Mouse (Mus musculus) adrenal gland (tissue): ENCODE measurements around the gene Eef1g.
"Not testable (repeated sequence)": the region's sequence is repeated elsewhere in the genome, so short reads cannot be mapped to it uniquely, and the experiment has no call there.

ENCODE experiments used
- intact Hi-C: fragments of 180-260 bp; cut with DNase I; formaldehyde crosslinking; loops from one replicate; pipeline ENCODE4 v1.15.1; 2025

The Eef1g gene

GRCm38 (mm10) chr19:8944062-8944461, 22.8 kb upstream of the Eef1g start:
- intact Hi-C loops: no loop called here

DNA sequence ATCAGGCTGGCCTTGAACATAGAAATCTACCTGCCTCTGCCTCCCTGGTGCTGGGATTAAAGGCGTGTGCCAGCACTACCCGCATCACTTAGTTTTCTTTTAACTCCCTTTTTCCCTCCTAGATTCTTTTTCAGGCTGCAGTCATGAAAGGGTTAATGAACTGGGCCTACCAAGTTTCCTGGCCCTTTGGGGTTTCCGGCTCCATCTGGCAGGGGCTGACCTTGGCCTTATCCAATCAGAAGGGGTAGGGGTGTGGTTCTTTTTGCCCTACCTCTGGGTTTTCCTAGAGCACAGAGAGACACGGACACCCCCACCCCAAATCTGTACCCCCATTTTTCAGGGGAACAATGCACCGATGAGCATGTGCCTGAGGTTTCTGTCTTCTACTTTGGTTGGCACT, 22.1 kb upstream of the Eef1g start:
- intact Hi-C loops: no loop called here

DNA sequence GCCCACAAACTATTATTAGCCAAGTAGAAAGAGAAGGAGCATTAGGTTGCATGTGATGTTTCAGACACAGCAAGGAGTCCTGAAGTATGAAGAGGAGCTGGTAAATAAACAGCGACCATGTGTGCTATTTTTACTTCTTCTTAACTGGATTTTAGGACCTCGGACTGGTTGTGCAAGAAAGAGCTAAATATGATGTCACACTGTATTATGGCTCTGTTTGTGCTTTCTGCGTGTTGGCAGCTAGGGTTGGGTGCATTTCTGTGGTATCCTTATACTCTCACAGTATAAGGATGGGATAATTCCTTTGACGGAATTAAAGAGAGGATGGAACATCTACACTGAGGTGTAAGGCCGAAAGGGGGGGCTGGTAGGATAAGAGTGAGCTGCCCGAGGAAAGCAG, 21.6 kb upstream of the Eef1g start:
- intact Hi-C loops: no loop called here

DNA sequence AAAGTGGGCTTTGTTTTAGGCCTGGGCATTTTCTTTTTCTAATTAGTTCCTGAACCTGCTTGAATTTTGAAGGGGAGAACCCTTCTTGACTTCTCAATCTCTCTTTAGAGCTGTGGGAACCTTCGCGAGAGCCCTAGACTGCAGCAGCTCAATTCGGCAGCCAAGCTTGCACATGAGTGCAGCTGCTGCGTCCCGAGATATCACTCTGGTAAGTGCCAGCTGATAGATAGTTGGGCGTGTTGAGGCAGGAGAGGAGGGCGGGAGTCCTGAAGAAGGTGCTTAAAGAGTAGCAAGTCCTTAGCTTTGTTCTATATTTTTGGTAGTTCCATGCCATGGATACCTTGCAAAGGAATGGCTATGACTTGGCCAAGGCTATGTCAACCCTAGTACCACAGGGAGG, 19.9 kb upstream of the Eef1g start:
- intact Hi-C loops: no loop called here

- intact Hi-C loops: loop anchor here (5.0 kb wide), 1 partner anchor 118 kb away; no protein-coding TSS in a partner anchor
Observed at GRCm38 (mm10) chr19:8950190-8950589, 16.7 kb upstream of the Eef1g start.

DNA sequence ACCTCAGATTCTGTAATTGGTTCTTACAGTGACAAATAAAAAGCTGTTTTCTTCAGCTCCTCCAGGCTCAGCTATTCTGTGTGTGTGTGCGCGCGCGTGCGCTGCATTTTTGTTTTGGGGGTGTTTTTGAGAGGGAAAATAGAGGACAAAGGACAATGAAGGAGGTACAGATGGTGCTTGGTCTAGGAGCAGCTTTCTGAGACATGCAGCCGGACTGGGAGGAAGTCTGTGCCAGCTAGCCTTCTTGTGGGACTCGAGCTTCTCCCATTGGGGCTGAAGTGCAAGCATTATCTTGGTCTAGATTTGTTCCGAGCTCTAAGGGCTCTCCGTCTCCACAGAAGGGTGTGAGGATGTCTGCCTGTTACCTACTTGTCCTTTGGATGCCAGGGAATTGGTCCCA, 14.6 kb upstream of the Eef1g start:
- intact Hi-C loops: loop anchor here (5.0 kb wide), 1 partner anchor 120 kb away; no protein-coding TSS in a partner anchor

DNA sequence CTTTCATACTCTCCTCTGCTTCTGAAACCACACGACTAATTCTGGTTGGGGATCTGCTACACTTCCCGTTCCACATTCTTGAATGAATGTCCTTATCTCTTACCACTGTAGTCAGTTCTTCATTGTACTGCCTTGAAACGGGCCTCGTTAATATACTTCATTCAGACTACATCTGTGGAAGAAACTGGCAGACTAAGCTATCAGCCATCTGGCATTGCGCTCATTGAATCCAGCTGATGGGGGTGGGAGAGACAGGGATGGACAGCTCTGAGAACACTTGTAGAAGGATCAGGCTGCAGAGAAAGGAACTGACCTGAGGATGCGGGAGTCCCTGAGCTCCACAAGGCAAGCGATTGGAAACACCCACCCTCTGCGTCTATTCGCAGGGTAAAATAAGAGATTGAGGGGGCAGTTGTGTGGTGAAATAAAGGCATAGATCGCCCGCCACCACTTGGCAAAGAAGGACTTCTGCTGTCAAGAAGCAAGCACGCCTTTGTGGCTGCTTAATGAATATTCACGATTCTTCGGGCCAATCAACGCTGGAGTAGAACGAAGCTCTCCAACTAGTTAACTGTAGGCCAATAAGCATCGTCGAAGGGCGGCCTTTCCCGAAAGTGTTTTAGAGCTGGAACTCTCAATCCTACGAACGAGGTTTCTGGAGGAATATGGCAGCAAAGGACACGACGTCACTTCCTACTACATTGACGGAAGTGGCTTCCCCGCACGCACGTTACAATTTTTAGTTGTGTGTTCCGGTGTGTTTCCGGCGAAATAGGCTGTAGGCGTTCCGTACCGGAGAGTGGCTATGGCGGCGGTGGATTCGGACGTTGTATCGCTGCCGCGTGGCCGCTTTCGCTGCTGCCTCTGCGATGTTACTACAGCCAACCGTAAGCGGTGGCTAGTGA, 13.5 kb upstream of the Eef1g start, which contains the start of gene Tut1:
Gene Tut1 (plus strand): TSS at position 713 of the 905 bp plus-strand sequence.
- intact Hi-C loops: loop anchor here (5.0 kb wide), 1 partner anchor 121 kb away; no protein-coding TSS in a partner anchor

GRCm38 (mm10) chr19:8954171-8954570, 12.7 kb upstream of the Eef1g start:
- intact Hi-C loops: loop anchor here (5.0 kb wide), 1 partner anchor 122 kb away; no protein-coding TSS in a partner anchor

DNA sequence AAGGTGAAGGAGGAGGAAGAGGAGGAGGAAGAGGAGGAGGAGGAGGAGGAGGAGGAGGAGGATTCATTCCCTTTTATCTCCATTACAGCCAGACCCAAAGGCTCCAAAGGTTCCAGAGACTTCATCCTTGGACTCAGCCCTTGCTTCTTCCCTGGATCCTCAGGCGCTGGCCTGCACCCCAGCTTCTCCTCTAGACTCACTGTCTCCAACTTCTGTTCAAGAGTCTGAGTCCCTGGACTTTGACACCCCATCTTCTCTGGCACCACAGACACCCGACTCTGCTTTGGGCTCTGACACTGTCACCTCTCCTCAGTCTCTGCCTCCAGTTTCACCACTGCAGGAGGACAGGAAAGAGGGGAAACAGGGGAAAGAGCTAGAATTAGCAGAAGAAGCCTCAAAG, 4.6 kb upstream of the Eef1g start:
- intact Hi-C loops: no loop called here

- intact Hi-C loops: no loop called here
Observed at GRCm38 (mm10) chr19:8965075-8965474, 1.8 kb upstream of the Eef1g start.

- intact Hi-C loops: no loop called here
Observed at GRCm38 (mm10) chr19:8965771-8966170, 1.1 kb upstream of the Eef1g start.

- intact Hi-C loops: no loop called here
Observed at GRCm38 (mm10) chr19:8966198-8966589, 647 bp upstream of the Eef1g start.

DNA sequence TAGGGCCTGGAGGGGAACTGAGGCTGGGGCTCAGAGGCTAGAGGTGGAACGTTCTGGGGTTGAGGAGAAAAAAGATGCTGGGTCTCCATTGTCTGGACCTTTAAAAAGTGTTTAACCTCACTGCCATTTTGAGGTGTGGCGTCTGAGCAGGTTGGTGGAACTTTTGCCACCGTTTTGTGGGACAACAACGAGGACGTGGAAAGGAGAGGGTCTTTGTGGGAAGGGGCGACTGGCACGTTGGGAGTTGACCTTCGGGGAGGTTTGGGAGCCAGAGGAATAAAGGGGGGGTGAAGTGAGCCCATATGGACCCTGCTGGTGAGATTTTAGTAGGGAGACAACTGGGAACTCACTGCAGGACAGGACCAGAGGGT, 517 bp downstream of the Eef1g start:
- intact Hi-C loops: no loop called here

GRCm38 (mm10) chr19:8967893-8968292, 1.1 kb downstream of the Eef1g start:
- intact Hi-C loops: no loop called here

DNA sequence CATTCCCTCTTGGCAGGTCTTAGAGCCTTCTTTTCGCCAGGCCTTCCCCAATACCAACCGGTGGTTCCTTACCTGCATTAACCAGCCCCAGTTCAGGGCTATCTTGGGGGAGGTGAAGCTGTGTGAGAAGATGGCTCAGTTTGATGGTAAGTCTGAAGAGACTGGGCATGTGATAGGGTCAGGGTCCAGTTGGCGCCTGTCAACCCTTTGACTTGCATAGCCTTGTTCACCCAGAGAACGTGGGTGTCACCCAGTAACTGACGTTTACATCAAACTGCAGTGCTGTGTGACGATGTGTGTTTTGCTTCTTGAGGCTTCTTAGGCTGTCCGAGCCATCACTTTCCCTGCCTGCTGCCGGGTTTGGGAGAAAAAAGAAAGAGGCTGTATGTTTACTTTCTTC, 5.7 kb downstream of the Eef1g start:
- intact Hi-C loops: not testable (repeated sequence)

DNA sequence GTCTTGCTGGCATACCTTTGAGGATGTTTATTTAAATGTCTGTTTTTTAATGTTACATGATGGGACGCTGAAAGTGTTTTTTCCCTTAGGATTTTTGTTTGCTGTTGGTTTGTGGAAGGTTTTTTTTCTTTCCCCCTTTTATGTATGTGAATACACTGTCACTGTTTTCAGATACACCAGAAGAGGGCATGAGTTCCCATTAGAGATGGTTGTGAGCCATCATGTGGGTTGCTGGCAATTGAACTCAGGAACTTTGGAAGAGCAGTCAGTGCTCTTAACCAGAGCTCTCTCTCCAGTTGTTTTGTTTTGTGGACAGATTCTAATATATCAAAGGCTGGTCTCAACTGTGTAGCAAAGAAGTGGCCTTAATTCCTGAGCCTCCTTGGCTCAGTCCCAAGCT, 7.8 kb downstream of the Eef1g start:
- intact Hi-C loops: no loop called here

DNA sequence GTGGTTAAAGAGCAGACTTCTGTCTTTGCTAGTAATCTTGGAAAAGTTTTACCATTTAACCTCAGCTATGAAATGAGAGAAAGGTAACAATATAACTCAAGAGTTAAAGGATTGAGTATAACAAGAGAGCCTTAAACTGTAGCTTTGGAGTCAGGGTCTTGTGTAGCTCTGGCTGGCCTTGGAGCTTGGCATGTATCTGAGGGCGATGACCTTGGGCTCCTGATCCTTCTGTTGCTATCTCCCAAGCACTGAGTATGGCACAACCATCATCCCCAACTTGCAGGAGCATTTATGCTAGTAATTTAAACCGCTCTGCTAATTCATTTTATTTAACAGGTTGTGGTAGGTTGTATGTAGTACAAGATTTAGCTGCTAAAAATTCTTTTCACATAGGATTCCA, 8.7 kb downstream of the Eef1g start:
- intact Hi-C loops: no loop called here

GRCm38 (mm10) chr19:8976535-8976934, 9.7 kb downstream of the Eef1g start:
- intact Hi-C loops: no loop called here

GRCm38 (mm10) chr19:8980771-8981170, 13.9 kb downstream of the Eef1g start:
- intact Hi-C loops: no loop called here

DNA sequence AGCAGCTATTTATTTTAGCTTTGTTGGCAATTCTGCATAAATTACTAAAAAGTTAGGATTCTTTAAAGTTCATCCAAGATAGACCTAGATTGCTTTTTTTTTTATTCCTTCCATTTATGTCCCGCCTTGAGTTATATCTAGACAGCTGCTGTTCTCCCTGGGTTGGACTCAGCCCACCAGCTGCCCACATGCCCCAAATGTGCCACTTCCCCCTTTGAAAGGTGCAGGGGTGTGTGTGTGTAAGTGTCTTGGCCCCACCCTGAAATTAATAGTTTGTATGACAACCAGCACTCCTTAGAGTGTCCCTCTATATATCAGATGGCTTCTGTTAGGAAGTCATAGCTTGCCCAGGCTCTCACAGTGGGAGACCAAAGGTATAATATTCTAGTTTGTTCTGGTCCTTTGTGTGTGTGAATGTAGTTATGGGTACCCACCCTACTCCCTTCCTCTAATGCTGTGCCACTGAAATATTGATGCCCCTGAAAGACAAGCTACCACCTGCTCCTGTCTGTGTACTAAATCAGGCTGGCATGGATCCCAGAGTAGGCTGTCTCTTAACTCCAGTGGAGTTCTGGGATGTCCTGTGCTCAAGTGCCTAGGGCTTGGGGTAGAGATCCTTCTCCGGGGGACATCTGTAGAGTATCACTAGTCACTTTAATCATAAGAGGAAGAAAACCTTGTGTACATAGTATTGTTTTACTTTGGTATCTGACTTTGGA, 14.8 kb downstream of the Eef1g start:
- intact Hi-C loops: no loop called here

GRCm38 (mm10) chr19:8982303-8983149, 15.7 kb downstream of the Eef1g start:
- intact Hi-C loops: no loop called here
